Mouse (Mus musculus): ENCODE data around the gene Ints14.

DNA sequence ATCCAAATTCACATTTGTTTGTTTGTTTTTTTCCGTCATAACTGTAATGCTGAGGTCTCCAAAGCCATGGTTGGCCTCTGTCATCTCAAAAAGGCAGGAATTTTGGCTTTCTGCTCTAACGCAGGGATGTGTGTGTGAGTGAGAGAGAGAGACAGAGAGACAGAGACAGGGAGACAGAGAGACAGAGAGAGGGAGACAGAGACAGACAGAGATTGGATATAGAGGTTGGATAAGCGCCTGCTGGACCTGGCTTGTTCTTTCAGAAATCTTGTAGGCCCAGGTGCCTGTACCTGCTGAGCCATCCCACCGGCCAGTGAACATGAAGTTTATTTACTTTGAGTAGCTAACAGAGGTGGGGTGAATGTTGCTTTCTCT lies 71.2 kb downstream of the Ints14 start:
- TF ChIP-seq POLR2A (IDR thresholded peaks at IDR 0.05; ENCODE audit: control insufficient read depth, low read depth, low read length) (no peak), CTCF (IDR thresholded peaks at IDR 0.05; ENCODE audit: control insufficient read depth, insufficient read depth, insufficient replicate concordance, low read depth, low read length) (no peak)

Measured in testis, adult 2 months (tissue).